Mouse (Mus musculus) lung, embryonic 15.5 days (tissue): ENCODE results near the gene Fdps. TPM values are rescaled to one million over a fixed set of nuclear protein-coding genes. Genes with fewer than 3 reads are reported as not detected.

ENCODE experiments used
- ATAC-seq: fragments of 200-750 bp; cut with Nextera tagmentation; 2 replicates; pipeline ENCODE4 v1.8.0; 2017; ENCODE audit warnings: moderate number of reproducible peaks, borderline replicate concordance; ENCODE audit not compliant: low FRiP score, low TSS enrichment; ENCODE audit errors: extremely low read depth
- H3K27ac ChIP-seq: fragments of 300-500 bp; sonication (generic); 2 replicates; pipeline ENCODE4 v1.5.1; 2015; ENCODE audit warnings: moderate library complexity, mild to moderate bottlenecking, inconsistent platforms
- H3K27me3 ChIP-seq: fragments of 300-500 bp; sonication (generic); 2 replicates; pipeline ENCODE4 v1.6.1; 2015; ENCODE audit warnings: inconsistent platforms
- H3K36me3 ChIP-seq: fragments of 300-500 bp; sonication (generic); 2 replicates; pipeline ENCODE4 v1.6.1; 2015; ENCODE audit warnings: inconsistent platforms
- H3K4me1 ChIP-seq: fragments of 300-500 bp; sonication (generic); 2 replicates; pipeline ENCODE4 v1.6.1; 2015; ENCODE audit warnings: inconsistent platforms
- H3K4me2 ChIP-seq: fragments of 300-500 bp; sonication (generic); 2 replicates; pipeline ENCODE4 v1.6.1; 2015; ENCODE audit warnings: inconsistent platforms, mild to moderate bottlenecking, moderate library complexity
- H3K4me3 ChIP-seq: fragments of 300-500 bp; sonication (generic); 2 replicates; pipeline ENCODE4 v1.5.1; 2015; ENCODE audit warnings: mild to moderate bottlenecking, inconsistent platforms
- H3K9ac ChIP-seq: fragments of 300-500 bp; sonication (generic); 2 replicates; pipeline ENCODE4 v1.6.1; 2015; ENCODE audit warnings: inconsistent platforms
- H3K9me3 ChIP-seq: fragments of 300-500 bp; sonication (generic); 2 replicates; pipeline ENCODE4 v1.6.1; 2016; ENCODE audit warnings: inconsistent platforms
- WGBS: fragments of 180-500 bp; shearing (Covaris S2); methylation state at CpG from one replicate; pipeline ENCODE4 v1.1.7; 2015; 5-methylcytosine and 5-hydroxymethylcytosine counted together
- polyA plus RNA-seq: library from polyadenylated mRNA; unstranded; fragments of >200 nt; fragmentation: Nextera tagmentation; extraction: Ambion mirVana; gene quantifications from 2 replicates; pipeline ENCODE4 v1.2.1, GENCODE M21; 2015

Fdps gene
- polyA plus RNA-seq, 1 experiment from 2014 or later: 166 TPM

DNA sequence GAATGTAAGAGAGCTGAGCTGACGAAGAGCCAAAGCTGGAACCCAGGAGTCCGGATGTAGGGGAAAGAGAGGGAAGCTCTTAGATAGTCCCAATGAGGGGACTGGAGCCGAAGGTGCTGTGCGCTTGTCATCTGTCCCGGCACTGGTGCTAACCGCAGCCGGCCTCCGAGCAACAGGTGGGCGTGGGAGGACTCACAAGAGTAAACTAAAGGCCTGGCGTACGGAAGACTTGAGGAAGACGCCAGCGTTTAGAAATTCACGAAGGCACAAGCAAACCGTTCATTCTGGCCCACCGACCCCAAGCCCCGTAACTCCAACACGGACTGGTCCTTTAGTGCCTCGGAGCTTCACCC, 324 bp downstream of the Fdps start:
- H3K4me3 ChIP-seq: peak overlapping the region; percentile 64
- 0% methylated on average over 19 of the region's 19 CpGs for WGBS
- peak overlapping the region; percentile 58 for H3K9ac ChIP-seq
- peaks cover 25% of the 10 kb centered on the region for H3K4me1 ChIP-seq
- H3K4me2 ChIP-seq: peak overlapping the region; percentile 87
- H3K36me3 ChIP-seq: peaks cover 32% of the 10 kb centered on the region
- H3K27me3 ChIP-seq: no peaks in the 10 kb centered on the region
- peak overlapping the region; percentile 50 for H3K27ac ChIP-seq
- H3K9me3 ChIP-seq: no peaks in the 10 kb centered on the region
- peak; percentile 9; the same call in 1 of the 2 replicates for ATAC-seq

DNA sequence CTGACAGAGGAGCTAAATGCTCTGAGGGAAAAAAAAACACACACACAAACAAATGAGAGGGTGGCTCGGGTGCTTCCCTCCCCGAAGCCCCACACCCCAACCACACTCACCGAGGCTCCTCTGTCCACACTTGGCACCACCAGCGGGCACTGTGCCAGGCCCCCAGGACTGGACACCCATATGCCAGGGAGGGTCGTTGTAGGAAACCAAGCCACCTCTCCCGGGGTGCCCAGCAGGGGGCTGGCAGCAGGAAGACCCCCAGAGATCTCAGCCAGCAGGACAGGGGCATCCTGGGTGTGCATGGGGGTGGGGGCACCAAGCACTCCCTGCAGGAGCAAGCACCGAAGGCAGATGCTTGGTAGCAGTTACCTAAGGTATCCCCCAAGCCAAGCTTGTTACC, 948 bp downstream of the Fdps start, which contains the start of gene Gm43738:
Gene Gm43738 (minus strand): TSS at position 289 of the 400 bp plus-strand sequence.
- Histone ChIP-seq H3K4me2 (peak within 1 kb of the TSS; percentile 87), H3K27ac (peak within 1 kb of the TSS; percentile 50), H3K36me3 (peaks cover 36% of the 10 kb centered on the region), H3K4me3 (peak within 1 kb of the TSS; percentile 64), H3K27me3 (no peaks in the 10 kb centered on the region), H3K9me3 (no peaks in the 10 kb centered on the region), H3K9ac (peak within 1 kb of the TSS; percentile 58), H3K4me1 (peaks cover 25% of the 10 kb centered on the region)
- 15% methylated on average over 7 of the region's 7 CpGs for WGBS
- ATAC-seq: no peak

DNA sequence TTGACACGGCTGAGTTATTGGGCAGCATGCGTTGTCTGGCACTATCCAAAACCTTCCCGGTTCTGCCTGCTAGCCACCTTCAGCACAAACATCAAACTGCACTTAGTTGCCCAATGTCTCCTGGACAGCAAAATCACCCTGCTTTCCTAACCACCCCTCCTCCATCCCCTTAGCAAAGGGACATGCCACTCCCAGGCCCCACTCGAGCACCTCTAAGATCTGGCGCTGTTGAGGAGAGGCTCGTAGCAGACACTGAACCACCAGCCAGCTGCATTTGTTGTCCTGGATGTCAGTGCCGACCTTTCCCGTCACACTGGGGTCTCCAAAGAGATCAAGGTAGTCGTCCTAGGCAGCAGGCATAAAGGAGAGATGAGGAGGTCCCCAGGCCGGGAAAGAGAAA, 7.7 kb downstream of the Fdps start:
- no peak overlapping the region for H3K4me2 ChIP-seq
- H3K4me3 ChIP-seq: no peak overlapping the region
- peaks cover 31% of the 10 kb centered on the region for H3K4me1 ChIP-seq
- H3K27ac ChIP-seq: no peak overlapping the region
- 75% methylated on average over 10 of the region's 10 CpGs for WGBS
- no peak overlapping the region for H3K9ac ChIP-seq
- H3K9me3 ChIP-seq: no peaks in the 10 kb centered on the region
- no peak for ATAC-seq
- H3K27me3 ChIP-seq: peaks cover 14% of the 10 kb centered on the region
- peaks cover 41% of the 10 kb centered on the region for H3K36me3 ChIP-seq

DNA sequence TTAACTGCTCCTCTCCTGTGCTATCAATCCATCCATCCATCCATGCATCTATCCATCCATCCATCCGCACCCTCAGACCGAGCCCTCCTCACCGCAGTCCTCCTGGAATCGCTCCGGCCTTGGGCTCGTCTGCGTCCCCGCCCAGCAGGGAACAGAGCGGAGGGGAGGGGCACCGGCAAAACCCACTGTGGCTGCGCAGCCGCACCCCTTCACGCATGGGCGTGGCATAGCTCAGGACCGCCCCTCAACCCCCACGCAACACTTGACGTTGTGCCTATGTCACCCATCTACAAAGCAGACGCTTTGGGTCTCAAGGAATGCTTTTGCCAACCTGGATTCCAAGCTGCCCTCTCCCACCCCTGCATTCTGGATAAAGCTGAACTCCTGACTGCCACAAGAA, 8.6 kb downstream of the Fdps start, which contains the start of gene Rusc1:
Gene Rusc1 (minus strand): TSS at position 137 of the 400 bp plus-strand sequence.
- no peak within 1 kb of the TSS for H3K27ac ChIP-seq

DNA sequence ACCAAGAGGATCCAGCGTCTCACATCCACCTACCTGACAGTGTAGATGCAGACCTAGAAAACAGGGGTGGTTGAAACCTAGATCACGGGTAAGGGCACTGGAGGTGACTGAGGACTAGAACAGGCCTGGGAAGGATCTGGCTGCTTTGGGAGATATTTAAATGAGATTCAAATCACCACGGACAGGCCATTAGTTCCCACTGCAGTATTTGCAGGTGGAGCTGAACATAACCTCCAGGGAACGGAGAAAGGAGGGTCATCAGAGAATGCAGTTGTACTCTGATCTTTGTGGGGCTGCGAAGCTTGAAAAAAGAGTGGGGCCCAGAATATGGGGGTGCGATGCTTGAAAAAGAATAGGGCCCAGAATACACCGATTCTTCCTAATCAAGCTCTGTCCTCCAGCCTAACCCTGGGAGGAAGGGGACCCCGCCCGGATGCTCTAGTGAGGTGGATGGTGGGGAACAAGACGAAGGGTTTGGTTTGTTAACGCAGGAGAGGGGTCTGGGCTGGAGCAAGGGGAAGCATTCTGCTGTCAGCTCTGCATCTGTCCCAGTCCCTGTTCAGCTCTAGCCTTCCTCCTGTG, 9.2 kb downstream of the Fdps start:
- Histone ChIP-seq H3K9me3 (no peaks in the 10 kb centered on the region), H3K27ac (no peak overlapping the region), H3K4me2 (peak overlapping the region; percentile 100), H3K27me3 (peaks cover 14% of the 10 kb centered on the region), H3K9ac (peak overlapping the region; percentile 27), H3K4me1 (peaks cover 42% of the 10 kb centered on the region), H3K36me3 (peaks cover 28% of the 10 kb centered on the region), H3K4me3 (peak overlapping the region; percentile 71)
- no peak for ATAC-seq
- WGBS: 28% methylated on average over 11 of the region's 11 CpGs

More for the DNA sequence above, 8.6 kb downstream of the Fdps start, which contains the start of gene Rusc1:
- Histone ChIP-seq H3K27me3 (peaks cover 14% of the 10 kb centered on the region), H3K4me1 (peaks cover 36% of the 10 kb centered on the region), H3K36me3 (peaks cover 33% of the 10 kb centered on the region), H3K4me3 (peak within 1 kb of the TSS; percentile 71), H3K9me3 (no peaks in the 10 kb centered on the region), H3K9ac (peak within 1 kb of the TSS; percentile 27), H3K4me2 (peak within 1 kb of the TSS; percentile 100)
- ATAC-seq: peak; percentile 49; the same call in 1 of the 2 replicates
- 4% methylated on average over 18 of the region's 18 CpGs for WGBS

DNA sequence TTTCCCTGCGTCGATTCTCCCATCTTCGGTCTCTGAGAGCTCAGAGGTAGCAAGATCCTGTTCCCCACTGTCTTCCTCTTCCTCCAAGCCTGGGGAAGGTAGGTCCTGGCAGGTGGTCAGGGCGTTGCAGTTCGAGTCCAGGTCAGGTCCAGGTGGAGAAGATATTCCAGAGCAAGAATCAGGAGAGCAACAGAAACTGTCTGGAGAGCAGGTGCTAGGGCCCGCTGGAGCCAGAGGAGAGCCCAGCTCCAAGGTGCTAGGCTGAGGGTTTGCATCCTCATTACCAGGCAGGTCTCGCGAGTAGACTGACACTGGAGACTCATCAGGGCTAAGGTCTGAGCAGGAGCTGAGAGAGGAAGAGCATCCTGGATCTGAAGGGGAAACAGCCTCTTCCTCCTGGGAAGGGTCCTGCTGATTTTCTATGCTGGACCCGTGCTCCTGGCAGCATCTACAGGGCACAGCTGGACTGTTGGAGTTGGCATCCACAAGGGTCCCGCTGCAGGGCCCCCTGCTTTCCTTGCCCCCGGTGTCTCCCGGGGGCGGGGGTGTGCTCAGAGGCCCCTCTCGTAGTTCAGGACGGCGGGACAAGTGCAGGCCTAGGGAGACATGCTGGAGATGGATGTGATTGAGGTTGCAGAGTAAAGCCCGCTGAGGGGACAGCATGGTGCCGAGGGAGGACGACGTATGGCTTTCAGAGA, 9.8 kb downstream of the Fdps start:
- 11% methylated on average over 20 of the region's 20 CpGs for WGBS
- no peak for ATAC-seq
- H3K4me3 ChIP-seq: peak overlapping the region; percentile 71
- H3K27ac ChIP-seq: no peak overlapping the region
- peaks cover 21% of the 10 kb centered on the region for H3K36me3 ChIP-seq
- H3K4me1 ChIP-seq: peaks cover 46% of the 10 kb centered on the region
- H3K4me2 ChIP-seq: peak overlapping the region; percentile 100
- H3K9ac ChIP-seq: no peak overlapping the region; the same call in 1 of the 2 replicates
- H3K27me3 ChIP-seq: peaks cover 14% of the 10 kb centered on the region
- H3K9me3 ChIP-seq: no peaks in the 10 kb centered on the region

DNA sequence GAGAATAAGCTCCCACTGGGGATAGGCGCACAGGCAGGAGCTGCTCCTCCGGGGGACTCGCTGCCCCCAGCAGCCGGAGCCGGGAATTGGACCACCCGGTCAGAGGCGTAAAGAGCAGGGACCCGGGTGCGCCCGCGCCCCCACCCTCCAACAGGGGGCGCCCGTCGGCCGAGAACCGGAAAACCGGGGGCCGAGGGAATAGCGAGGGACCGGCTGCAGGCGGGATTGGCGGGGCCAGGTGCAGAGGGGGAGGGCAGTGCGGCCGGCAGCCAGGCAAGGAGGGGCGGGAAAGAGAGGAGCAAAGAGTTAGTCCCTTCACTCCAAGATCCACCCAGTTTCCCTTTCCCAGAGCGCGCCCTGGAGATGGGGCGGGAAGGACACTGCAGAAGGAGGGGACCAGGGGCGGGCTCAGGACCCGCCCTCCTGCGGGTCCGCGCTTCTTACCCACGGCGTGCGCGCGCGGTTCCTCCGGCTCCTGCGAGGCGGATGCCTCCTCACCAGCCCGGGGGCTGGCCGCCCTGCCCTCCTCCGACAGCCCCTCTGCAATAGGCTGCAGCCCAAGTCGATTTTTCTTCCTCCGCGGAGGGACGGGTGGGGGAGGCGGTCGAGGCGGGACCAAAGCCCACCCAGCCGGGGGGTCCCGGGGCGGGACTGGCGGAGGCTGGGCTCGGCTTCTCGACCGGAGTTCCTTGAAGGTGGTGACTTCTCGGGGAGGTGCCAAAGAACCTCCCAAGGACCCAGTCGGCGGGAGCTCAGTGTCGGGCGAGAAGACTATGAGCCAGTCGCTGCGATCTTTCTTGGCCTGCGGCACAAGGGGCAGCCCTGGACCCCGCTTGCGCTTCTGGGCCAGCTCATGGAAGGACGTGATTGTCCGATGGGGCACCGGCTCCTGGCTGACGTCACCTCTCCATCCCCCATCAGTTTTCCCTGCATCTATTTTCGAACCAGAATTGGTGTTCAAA, 10.8 kb downstream of the Fdps start:
- Histone ChIP-seq H3K4me1 (peaks cover 46% of the 10 kb centered on the region), H3K36me3 (peaks cover 15% of the 10 kb centered on the region), H3K4me3 (peak overlapping the region; percentile 71), H3K27me3 (peaks cover 14% of the 10 kb centered on the region), H3K9me3 (no peaks in the 10 kb centered on the region), H3K27ac (peak overlapping the region; percentile 87), H3K4me2 (peak overlapping the region; percentile 100), H3K9ac (peak overlapping the region; percentile 69)
- peak; percentile 68 for ATAC-seq
- under 1% methylated on average over 69 of the region's 74 CpGs for WGBS

DNA sequence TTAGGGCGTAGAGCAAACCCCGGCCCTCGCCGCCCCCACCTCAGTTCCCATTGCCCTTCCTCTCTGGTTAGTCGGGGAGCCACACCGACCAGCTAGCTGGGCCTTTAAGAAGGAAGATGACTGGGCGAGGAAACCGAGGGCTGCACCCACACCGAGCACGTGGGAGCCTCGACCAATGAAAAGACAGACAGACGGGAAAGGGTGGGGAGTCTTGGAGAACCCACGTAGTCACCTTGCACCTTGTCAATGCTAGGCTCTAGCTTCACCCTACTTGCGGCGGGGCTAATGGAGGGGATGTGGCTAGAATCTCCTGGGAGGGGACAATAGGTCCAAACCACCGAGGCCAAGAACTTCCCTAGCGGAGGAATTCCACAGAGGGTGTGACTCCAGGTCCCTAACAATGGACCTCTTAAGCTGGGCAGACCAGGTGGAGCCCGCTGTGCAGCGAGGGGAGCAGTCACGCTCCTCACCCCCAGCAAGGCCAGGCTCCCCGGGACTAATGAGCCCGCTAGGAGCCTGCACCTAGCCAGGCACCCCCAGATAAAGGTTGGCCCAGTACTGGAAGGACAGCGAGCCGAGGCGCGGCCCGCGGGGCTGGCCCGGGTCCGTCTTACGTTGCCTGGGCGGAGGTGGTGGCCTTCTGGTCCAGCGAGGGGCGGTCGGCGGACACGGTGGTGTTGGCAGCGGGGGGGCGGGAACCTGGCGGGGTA, 11.7 kb downstream of the Fdps start:
- Histone ChIP-seq H3K9ac (peak overlapping the region; percentile 69), H3K9me3 (no peaks in the 10 kb centered on the region), H3K27ac (peak overlapping the region; percentile 87), H3K27me3 (peaks cover 14% of the 10 kb centered on the region), H3K36me3 (peaks cover 8% of the 10 kb centered on the region), H3K4me2 (peak overlapping the region; percentile 100), H3K4me1 (peaks cover 46% of the 10 kb centered on the region), H3K4me3 (peak overlapping the region; percentile 71)
- peak; percentile 72 for ATAC-seq
- WGBS: under 1% methylated on average over 40 of the region's 40 CpGs

DNA sequence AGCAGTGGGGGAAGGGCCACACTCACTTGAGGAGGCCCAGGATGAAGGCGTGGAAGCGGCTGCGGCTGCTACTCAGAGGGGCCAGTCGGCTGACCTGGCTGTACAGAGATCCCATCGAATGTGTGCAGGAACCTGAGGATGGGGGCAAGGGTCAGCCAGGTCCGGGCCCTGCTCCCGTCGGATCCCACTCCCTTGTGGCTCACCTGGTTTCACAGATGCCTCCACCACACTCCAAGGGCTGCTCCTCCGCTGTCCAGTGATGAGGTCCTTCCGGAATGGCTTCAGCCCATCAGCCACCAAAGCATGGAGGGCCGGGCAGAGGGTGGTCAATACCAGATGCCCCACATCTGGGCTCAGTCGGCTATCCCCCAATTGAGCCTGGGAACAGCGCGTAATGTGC, 12.8 kb downstream of the Fdps start:
- H3K9ac ChIP-seq: peak overlapping the region; percentile 43; the same call in 1 of the 2 replicates
- H3K4me1 ChIP-seq: peaks cover 46% of the 10 kb centered on the region
- no peaks in the 10 kb centered on the region for H3K9me3 ChIP-seq
- peak overlapping the region; percentile 100 for H3K4me2 ChIP-seq
- H3K36me3 ChIP-seq: no peaks in the 10 kb centered on the region
- no peak overlapping the region for H3K27ac ChIP-seq
- 46% methylated on average over 14 of the region's 14 CpGs for whole genome bisulfite sequencing
- peaks cover 14% of the 10 kb centered on the region for H3K27me3 ChIP-seq
- H3K4me3 ChIP-seq: peak overlapping the region; percentile 71
- ATAC-seq: no peak

DNA sequence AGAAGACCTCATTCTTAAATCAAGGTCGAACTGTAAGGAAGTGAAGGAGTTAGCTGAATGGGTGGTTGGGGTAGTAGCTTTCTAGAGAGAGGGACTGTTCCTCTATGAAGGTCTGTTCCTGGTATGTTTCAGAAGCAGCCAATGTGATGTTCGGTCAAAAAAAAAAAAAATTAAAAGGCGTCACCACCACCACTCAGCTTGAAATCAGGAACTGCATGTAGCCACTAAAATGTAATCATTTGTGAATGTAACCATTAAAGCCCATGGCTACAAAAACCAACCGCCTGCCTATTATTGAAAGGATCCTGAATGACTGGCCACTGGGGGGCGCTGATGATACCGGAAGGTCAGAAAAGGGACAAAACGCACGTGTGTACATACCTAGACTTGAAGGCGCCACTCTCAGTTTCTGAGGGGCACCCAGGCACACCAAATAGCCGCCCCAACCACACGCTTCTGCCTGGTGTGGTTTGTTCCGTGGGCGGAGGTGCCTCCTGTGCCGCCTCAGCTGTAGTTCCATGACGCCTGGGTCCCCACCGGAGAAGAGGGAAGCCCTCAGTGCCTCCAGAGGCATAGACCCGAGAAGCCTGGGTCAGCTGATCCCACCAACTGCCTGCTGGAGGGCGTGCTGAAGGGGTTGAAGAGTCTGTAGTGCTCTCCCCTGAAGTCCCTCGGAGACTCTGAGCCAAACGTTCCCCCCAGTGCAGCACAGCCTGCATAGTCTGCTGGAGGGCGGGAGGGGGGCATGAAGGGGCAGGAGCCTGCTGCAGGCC, 14.2 kb downstream of the Fdps start:
- Histone ChIP-seq H3K9ac (no peak overlapping the region), H3K27me3 (peaks cover 11% of the 10 kb centered on the region), H3K4me2 (peak overlapping the region; percentile 50)

More for the DNA sequence above, 14.2 kb downstream of the Fdps start:
- Histone ChIP-seq H3K4me1 (peaks cover 37% of the 10 kb centered on the region), H3K9me3 (no peaks in the 10 kb centered on the region), H3K4me3 (peak overlapping the region; percentile 15; the same call in 1 of the 2 replicates), H3K27ac (no peak overlapping the region), H3K36me3 (no peaks in the 10 kb centered on the region)
- WGBS: 18% methylated on average over 21 of the region's 21 CpGs
- no peak for ATAC-seq
